Mouse (Mus musculus) thymus, adult 2 months (tissue): Measurements from ENCODE around the gene Dennd1b. TPM values are rescaled to one million over a fixed set of nuclear protein-coding genes. Genes with fewer than 3 reads are reported as not detected.

ENCODE experiments used
- DNase-seq: peaks from one replicate; pipeline ENCODE4 v3.0.0; 2021
- H3K27ac ChIP-seq: fragments of 200-500 bp; 2 replicates; pipeline ENCODE4 v1.5.1; 2012; ENCODE audit warnings: low read length, control low read depth; ENCODE audit not compliant: control insufficient read depth, insufficient read depth
- H3K27me3 ChIP-seq: fragments of 200-500 bp; 2 replicates; pipeline ENCODE4 v1.6.1; 2012; ENCODE audit warnings: mild to moderate bottlenecking, low read length, moderate library complexity, mixed read lengths; ENCODE audit not compliant: control insufficient read depth, insufficient read depth
- H3K36me3 ChIP-seq: fragments of 200-500 bp; 2 replicates; pipeline ENCODE4 v1.6.1; 2012; ENCODE audit warnings: mild to moderate bottlenecking, low read length, moderate library complexity; ENCODE audit not compliant: control insufficient read depth, insufficient read depth
- H3K4me1 ChIP-seq: fragments of 200-500 bp; replicated peaks from 2 replicates; pipeline ENCODE4 v1.6.1; 2012; ENCODE audit warnings: low read length; ENCODE audit not compliant: control insufficient read depth, insufficient read depth
- H3K4me3 ChIP-seq: fragments of 200-500 bp; 2 replicates; pipeline ENCODE4 v1.5.1; 2012; ENCODE audit warnings: mild to moderate bottlenecking, low read length, control low read depth, moderate library complexity; ENCODE audit not compliant: control insufficient read depth, insufficient read depth
- CTCF ChIP-seq: fragments of 200-500 bp; IDR thresholded peaks from 2 replicates; pipeline ENCODE4 v1.5.1; 2012; ENCODE audit warnings: mild to moderate bottlenecking, control low read depth, low read length, moderate library complexity, borderline replicate concordance; ENCODE audit not compliant: control insufficient read depth, poor library complexity, insufficient read depth; ENCODE audit errors: extremely low read depth
- POLR2A ChIP-seq: fragments of 200-500 bp; IDR thresholded peaks from 2 replicates; pipeline ENCODE4 v1.6.1; 2012; ENCODE audit warnings: mild to moderate bottlenecking, low read length, control low read depth, moderate library complexity; ENCODE audit not compliant: control insufficient read depth, poor library complexity, insufficient read depth; ENCODE audit errors: extremely low read depth
- WGBS: fragments of 180-500 bp; shearing (Covaris S2); methylation state at CpG from one replicate; pipeline ENCODE4 v1.1.7; 2018; 5-methylcytosine and 5-hydroxymethylcytosine counted together
- polyA plus RNA-seq: library from polyadenylated mRNA; depleted of rRNA; stranded (reverse); fragments of >200 nt; gene quantifications from 2 replicates; pipeline ENCODE4 v1.2.3, GENCODE M21; 2012

Dennd1b gene
- polyA plus RNA-seq, 1 experiment = 20.7 TPM

DNA sequence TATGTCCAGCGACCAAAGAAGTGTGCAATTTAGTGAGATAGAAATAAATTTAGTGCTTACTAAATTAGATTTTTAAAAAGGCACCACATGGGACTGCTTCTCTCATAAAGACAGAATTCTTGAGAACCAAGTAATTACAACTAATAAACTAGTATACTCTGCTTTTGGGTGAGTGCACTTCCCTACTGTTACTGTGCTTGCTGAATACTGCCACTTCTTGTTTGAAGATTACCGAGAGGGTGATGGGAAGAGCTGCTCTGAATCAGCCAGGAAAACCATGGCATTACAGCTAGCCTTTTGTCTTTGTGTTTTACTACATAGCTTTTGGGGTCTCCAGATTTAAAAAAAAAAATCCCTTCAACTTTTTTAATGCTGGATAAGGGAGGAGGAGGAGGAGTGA, 19.8 kb downstream of the Dennd1b start:
- TF ChIP-seq CTCF (no peak), POLR2A (no peak)
- WGBS = 92% methylated on average over 2 of the region's 2 CpGs
- H3K4me3 ChIP-seq = no peak overlapping the region
- H3K27me3 ChIP-seq = no peaks in the 10 kb centered on the region
- H3K27ac ChIP-seq = no peak overlapping the region
- no peaks in the 10 kb centered on the region for H3K36me3 ChIP-seq
- H3K4me1 ChIP-seq = 0 out of 2 replicates have a peak, but pooled peaks cover 2% of the 10 kb centered on the region
- no peak for DNase-seq

DNA sequence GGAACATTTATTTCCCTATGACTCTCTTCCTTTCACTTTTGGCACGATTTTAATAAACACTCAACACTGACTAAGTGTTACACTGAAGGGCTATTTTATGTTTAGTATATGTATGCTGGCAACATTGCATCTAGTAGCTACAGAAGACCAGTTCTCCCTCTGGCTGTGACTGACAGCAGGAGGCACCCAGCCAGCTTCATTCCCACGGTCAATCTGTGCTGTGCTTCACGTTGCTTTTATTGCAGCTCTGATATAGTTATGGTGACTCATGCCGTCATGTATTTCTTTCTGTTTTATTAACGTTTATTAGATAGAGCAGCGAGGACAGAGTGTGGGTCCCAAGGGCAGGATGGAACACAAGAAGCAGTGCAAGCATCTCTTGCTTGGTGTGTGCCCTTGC, 20.2 kb downstream of the Dennd1b start:
- H3K27me3 ChIP-seq = no peaks in the 10 kb centered on the region
- H3K4me3 ChIP-seq = no peak overlapping the region
- H3K27ac ChIP-seq = no peak overlapping the region
- no peak for TF ChIP-seq POLR2A
- TF ChIP-seq CTCF = no peak
- DNase-seq = no peak
- WGBS = 84% methylated on average over 6 of the region's 6 CpGs
- no peaks in the 10 kb centered on the region for H3K36me3 ChIP-seq
- 0 out of 2 replicates have a peak, but pooled peaks cover 2% of the 10 kb centered on the region for H3K4me1 ChIP-seq

DNA sequence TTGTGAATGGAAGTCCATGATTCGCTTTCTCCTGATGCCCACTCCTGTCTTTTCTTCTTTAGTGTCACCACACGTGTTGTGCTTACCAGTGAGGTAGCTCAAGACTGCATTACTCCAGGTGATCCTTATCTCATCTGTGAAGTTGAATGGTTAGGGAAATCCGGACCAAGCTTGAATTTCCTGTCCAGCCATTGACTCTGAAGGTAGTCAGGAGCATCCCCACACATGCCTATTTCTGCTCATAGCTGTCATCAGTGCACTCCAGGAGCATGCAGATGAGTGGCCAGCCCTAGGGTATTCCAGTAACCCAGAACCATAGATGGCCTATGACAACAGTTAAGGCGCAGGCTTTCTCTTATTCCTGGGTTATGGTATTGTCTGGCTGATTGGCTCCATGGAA, 20.9 kb downstream of the Dennd1b start:
- Histone ChIP-seq H3K27me3 (no peaks in the 10 kb centered on the region), H3K27ac (no peak overlapping the region), H3K4me1 (0 out of 2 replicates have a peak, but pooled peaks cover 2% of the 10 kb centered on the region), H3K36me3 (no peaks in the 10 kb centered on the region), H3K4me3 (no peak overlapping the region)
- 92% methylated on average over 4 of the region's 4 CpGs for WGBS
- TF ChIP-seq POLR2A (no peak), CTCF (no peak)
- DNase-seq = no peak

DNA sequence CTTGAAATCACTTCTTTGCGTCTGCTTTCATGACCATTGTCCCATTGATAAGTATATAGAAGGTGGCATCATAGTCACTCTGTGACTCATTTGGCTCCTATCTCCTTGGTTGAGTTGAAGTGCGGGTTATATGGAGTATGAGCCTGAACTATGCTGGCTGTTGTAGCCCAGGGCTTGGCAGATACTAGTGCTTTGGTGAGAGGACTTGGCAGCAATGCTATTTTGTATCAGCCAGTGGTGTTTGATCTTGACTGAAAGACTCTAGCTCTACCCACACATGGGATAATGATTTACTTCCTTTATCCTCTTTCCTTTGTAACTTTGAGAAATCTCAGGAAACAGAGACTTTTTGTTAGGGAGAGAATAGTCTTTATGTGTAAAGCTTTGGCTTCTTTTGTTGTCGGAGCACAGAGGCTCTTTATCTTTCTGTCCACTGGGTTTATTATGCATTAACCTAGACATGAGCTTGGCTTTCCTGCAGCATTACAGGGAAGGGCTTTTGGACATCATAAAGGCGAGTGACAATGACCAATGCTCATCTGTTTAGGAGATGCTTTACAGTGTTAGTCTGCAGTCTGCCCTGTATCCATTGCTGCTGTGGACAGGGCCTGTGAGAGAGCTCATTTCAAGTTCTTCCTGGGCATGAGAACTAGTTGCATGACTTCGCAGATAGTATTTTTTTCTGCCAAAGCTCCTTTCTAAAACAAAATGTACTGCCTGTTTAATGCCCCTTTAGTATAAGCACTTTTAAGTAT, 29.3 kb downstream of the Dennd1b start:
- no peaks in the 10 kb centered on the region for H3K4me1 ChIP-seq
- H3K27ac ChIP-seq = no peak overlapping the region
- no peaks in the 10 kb centered on the region for H3K27me3 ChIP-seq
- DNase-seq = no peak
- H3K4me3 ChIP-seq = no peak overlapping the region
- no peaks in the 10 kb centered on the region for H3K36me3 ChIP-seq
- 94% methylated on average over 5 of the region's 5 CpGs for WGBS
- no peak for TF ChIP-seq CTCF
- no peak for TF ChIP-seq POLR2A

DNA sequence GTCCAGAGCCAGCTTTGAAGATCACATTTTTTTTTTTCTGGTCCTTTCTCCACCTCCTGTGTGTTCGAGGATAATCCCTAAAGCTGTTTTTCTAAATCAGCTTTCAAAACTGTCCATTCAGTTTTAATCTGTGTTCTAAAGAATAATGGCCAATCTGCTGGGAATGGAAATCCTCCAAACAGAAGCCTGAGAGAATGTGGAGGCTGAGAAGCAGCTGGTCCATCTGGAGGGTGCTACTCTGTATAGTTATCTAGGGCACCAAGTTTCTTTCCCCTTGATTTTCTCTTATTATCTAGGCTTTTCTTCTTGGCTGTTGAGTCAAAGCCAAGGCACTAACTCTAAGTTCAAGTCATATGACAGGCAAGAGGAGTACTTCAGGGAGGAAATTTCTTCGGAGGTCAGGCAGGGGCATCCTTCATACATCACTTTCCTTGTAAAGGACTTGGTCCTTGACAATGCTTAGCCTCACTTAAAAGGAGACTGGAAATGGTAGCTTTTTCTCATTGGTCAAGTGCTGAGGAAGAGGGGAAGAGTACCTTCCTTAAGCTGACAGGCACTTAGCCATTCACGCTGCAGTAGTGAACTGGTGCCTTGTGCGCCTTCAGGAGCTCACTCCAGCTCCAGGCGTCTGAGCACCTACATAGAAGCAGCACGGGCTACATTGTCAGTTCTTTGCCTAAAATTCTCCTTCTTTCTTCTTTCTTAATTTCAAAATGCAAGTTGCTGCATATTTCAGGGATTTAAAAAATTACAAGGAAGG, 32.6 kb downstream of the Dennd1b start:
- DNase-seq = no peak
- no peaks in the 10 kb centered on the region for H3K4me1 ChIP-seq
- no peaks in the 10 kb centered on the region for H3K36me3 ChIP-seq
- H3K4me3 ChIP-seq = no peak overlapping the region
- no peaks in the 10 kb centered on the region for H3K27me3 ChIP-seq
- no peak for TF ChIP-seq POLR2A
- TF ChIP-seq CTCF = no peak
- WGBS = 97% methylated on average over 6 of the region's 6 CpGs
- H3K27ac ChIP-seq = no peak overlapping the region

DNA sequence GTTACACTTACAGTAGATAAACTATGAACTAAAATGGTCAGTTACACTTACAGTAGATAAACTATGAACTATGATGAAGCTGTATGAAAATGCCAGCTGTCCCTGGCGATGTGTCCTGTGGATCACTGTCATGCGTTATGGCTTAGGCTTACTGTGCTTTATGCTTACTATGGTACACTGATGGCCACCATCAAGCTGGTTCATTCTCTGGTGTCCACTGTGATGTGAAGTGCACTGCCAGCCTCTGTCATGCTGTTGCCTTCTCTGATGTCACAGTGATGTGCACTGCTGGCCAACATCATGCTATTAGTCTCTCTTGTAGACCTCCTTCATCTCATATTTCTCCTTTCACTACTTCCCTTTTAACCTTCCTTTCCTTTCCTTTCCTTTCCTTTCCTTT, 33.4 kb downstream of the Dennd1b start:
- Histone ChIP-seq H3K4me3 (no peak overlapping the region), H3K27me3 (no peaks in the 10 kb centered on the region)
- 95% methylated on average over 2 of the region's 2 CpGs for WGBS

More for the DNA sequence above, 33.4 kb downstream of the Dennd1b start:
- DNase-seq = no peak
- TF ChIP-seq POLR2A (no peak), CTCF (no peak)
- H3K36me3 ChIP-seq = no peaks in the 10 kb centered on the region
- H3K27ac ChIP-seq = no peak overlapping the region
- H3K4me1 ChIP-seq = no peaks in the 10 kb centered on the region
